Mouse (Mus musculus) liver, embryonic 13.5 days (tissue): Measurements from ENCODE around the gene Hdac4. TPM values are rescaled to one million over a fixed set of nuclear protein-coding genes. Genes with fewer than 3 reads are reported as not detected.
A peak's percentile ranks its signal among the peaks of the same experiment; 100 is the strongest.

Experiments
- ATAC-seq: fragments of 200-750 bp; cut with Nextera tagmentation; 2 replicates; pipeline ENCODE4 v1.8.0; 2017; ENCODE audit warnings: low read depth, mild to moderate bottlenecking, moderate number of reproducible peaks, moderate library complexity
- DNase-seq: peaks from one replicate; pipeline ENCODE4 v3.0.0; 2022
- H3K27ac ChIP-seq: fragments of 300-500 bp; sonication (generic); 2 replicates; pipeline ENCODE4 v1.5.1; 2015; ENCODE audit warnings: moderate library complexity, mild to moderate bottlenecking, inconsistent platforms
- H3K27me3 ChIP-seq: fragments of 300-500 bp; sonication (generic); 2 replicates; pipeline ENCODE4 v1.6.1; 2015; ENCODE audit warnings: mild to moderate bottlenecking, inconsistent platforms
- H3K36me3 ChIP-seq: fragments of 300-500 bp; sonication (generic); 2 replicates; pipeline ENCODE4 v1.6.1; 2015; ENCODE audit warnings: mild to moderate bottlenecking, inconsistent platforms
- H3K4me1 ChIP-seq: fragments of 300-500 bp; sonication (generic); replicated peaks from 2 replicates; pipeline ENCODE4 v1.6.1; 2015; ENCODE audit warnings: inconsistent platforms
- H3K4me2 ChIP-seq: fragments of 300-500 bp; sonication (generic); 2 replicates; pipeline ENCODE4 v1.6.1; 2015; ENCODE audit warnings: inconsistent platforms, mild to moderate bottlenecking, moderate library complexity
- H3K4me3 ChIP-seq: fragments of 300-500 bp; sonication (generic); replicated peaks from 2 replicates; pipeline ENCODE4 v1.5.1; 2015; ENCODE audit warnings: mild to moderate bottlenecking, inconsistent platforms
- H3K9ac ChIP-seq: fragments of 300-500 bp; sonication (generic); 2 replicates; pipeline ENCODE4 v1.6.1; 2015; ENCODE audit warnings: mild to moderate bottlenecking, inconsistent platforms
- H3K9me3 ChIP-seq: fragments of 300-500 bp; sonication (generic); replicated peaks from 2 replicates; pipeline ENCODE4 v1.6.1; 2016; ENCODE audit warnings: inconsistent platforms
- WGBS: fragments of 180-500 bp; shearing (Covaris S2); methylation state at CpG from one replicate; pipeline ENCODE4 v1.1.7; 2015; ENCODE audit not compliant: insufficient replicate concordance; 5-methylcytosine and 5-hydroxymethylcytosine counted together
- polyA plus RNA-seq: library from polyadenylated mRNA; unstranded; fragments of >200 nt; fragmentation: Nextera tagmentation; extraction: Ambion mirVana; gene quantifications from 2 replicates; pipeline ENCODE4 v1.2.1, GENCODE M21; 2015

The Hdac4 gene
- polyA plus RNA-seq, 1 experiment from 2014 or later, result 3.9 TPM

GRCm38 (mm10) chr1:92108556-92108955, 86.9 kb downstream of the Hdac4 start:
- WGBS, result 67% methylated on average over 2 of the region's 2 CpGs
- no peak for DNase-seq

DNA sequence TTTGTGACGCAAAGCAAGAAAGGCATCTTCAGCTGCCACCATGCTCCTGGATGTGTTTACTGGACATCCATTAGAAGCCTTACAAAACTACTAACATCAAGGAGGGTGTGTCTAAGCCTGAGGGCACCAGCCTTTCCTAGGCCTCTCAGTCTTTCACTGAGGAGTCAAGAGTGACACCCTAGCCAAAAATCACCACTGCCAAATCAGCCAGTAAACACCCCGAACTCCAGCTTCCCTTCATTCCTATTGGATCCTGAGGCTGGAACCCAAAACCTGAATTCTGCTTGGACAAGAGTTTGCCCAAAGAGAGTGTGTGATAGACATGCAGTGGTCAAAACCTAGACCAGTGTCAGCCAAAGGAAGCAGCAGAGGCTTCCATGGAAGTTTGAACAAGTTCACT, 87.5 kb downstream of the Hdac4 start:
- Histone ChIP-seq H3K9me3 (no peaks in the 10 kb centered on the region), H3K27me3 (no peaks in the 10 kb centered on the region), H3K36me3 (no peaks in the 10 kb centered on the region), H3K4me2 (no peak overlapping the region), H3K4me3 (no peak overlapping the region), H3K27ac (no peak overlapping the region), H3K9ac (no peak overlapping the region), H3K4me1 (peaks cover 5% of the 10 kb centered on the region)
- ATAC-seq (no peak), DNase-seq (no peak)
- WGBS, result 82% methylated on average over 2 of the region's 2 CpGs

More at GRCm38 (mm10) chr1:92108556-92108955, 86.9 kb downstream of the Hdac4 start:
- H3K9ac ChIP-seq, result no peak overlapping the region
- no peak overlapping the region for H3K27ac ChIP-seq
- H3K4me1 ChIP-seq, result peaks cover 5% of the 10 kb centered on the region
- H3K4me2 ChIP-seq, result no peak overlapping the region
- H3K4me3 ChIP-seq, result no peak overlapping the region
- H3K27me3 ChIP-seq, result no peaks in the 10 kb centered on the region
- ATAC-seq, result no peak
- H3K9me3 ChIP-seq, result no peaks in the 10 kb centered on the region
- no peaks in the 10 kb centered on the region for H3K36me3 ChIP-seq

DNA sequence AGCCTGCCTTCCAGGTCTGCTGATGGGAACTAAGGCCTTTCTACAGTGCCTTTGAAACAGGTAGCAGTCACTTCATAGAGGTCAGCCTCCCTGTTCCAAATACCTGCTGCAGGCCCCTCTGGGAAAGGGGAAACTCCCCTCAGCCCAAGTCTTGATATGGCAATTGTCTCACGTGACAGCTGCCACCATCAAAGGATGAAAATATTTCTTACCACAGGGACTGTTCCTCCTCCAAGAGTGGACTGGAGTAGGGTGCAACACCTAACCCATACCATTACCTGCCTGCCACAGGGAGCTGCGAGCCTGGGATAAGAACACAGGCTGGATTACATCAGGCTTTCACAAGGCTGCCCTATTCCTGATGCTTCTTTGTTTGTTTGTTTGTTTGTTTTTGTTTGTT, 88.0 kb downstream of the Hdac4 start:
- WGBS, result 63% methylated on average over 2 of the region's 2 CpGs
- H3K9ac ChIP-seq, result no peak overlapping the region
- H3K27me3 ChIP-seq, result no peaks in the 10 kb centered on the region
- no peak overlapping the region for H3K4me2 ChIP-seq
- H3K9me3 ChIP-seq, result no peaks in the 10 kb centered on the region
- H3K27ac ChIP-seq, result no peak overlapping the region
- H3K36me3 ChIP-seq, result no peaks in the 10 kb centered on the region
- DNase-seq, result no peak
- no peak overlapping the region for H3K4me3 ChIP-seq
- ATAC-seq, result no peak
- peaks cover 10% of the 10 kb centered on the region for H3K4me1 ChIP-seq

DNA sequence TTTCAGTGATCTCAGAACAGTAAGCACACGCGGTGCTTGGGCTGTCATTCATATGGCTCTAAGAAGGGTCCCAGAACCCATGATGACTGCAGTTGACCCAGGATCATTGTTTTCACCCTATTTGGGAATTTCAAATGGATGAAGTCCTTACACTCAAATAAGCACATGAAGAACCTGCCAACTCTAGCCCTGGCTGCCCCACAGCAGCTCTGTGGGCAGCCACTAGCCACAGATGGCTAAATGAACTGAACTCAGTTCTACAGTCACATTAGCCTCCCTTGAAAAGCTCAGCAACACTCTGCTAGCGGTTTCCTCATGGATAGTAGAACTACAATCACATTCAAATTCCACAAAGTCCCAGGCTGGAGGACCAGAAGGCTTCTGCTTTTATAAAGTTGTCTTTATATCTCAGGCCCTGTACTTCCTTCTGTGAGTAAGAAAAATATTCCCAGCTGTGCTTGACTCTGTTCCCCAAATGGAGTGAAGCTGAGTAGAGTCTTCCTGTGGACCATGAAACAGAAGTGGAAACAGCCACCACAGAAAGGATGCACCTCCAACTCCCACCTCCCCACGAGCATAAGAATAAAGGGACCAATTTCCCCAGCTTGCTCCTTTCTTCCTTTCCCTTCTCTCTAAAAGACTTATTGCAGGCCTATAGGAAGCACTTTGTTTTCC, 88.9 kb downstream of the Hdac4 start:
- Histone ChIP-seq H3K4me1 (peaks cover 12% of the 10 kb centered on the region), H3K27ac (no peak overlapping the region), H3K9ac (no peak overlapping the region), H3K36me3 (no peaks in the 10 kb centered on the region), H3K4me2 (no peak overlapping the region), H3K9me3 (no peaks in the 10 kb centered on the region), H3K4me3 (no peak overlapping the region), H3K27me3 (no peaks in the 10 kb centered on the region)
- WGBS, result 60% methylated on average over 4 of the region's 4 CpGs
- no peak for DNase-seq
- no peak for ATAC-seq

GRCm38 (mm10) chr1:92104718-92105117, 90.8 kb downstream of the Hdac4 start:
- 53% methylated on average over 3 of the region's 3 CpGs for WGBS
- H3K27me3 ChIP-seq, result no peaks in the 10 kb centered on the region
- H3K36me3 ChIP-seq, result no peaks in the 10 kb centered on the region
- no peak overlapping the region for H3K4me2 ChIP-seq
- H3K9me3 ChIP-seq, result no peaks in the 10 kb centered on the region
- ATAC-seq, result no peak
- no peak overlapping the region for H3K27ac ChIP-seq
- H3K4me1 ChIP-seq, result peaks cover 21% of the 10 kb centered on the region
- H3K4me3 ChIP-seq, result no peak overlapping the region
- DNase-seq, result no peak
- no peak overlapping the region for H3K9ac ChIP-seq

DNA sequence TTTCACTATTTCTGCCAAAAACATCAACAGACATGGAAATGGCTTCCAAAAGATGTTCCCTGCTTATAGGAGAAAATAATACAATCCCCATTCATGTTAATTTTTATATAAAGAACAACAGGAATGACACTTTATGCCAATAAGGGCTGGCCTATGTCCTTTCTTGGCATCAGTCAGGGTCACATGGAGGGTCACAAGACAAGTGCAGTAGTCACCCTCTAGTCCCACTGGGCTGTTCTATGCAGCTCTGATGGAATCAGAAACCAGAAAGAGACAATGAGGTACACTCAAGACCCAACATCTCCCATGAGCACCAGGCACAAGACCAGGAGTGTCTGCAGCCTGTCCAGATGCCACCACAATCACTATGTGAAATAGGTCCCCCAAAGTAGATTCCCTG, 91.5 kb downstream of the Hdac4 start:
- no peak overlapping the region for H3K9ac ChIP-seq
- no peaks in the 10 kb centered on the region for H3K36me3 ChIP-seq
- H3K27me3 ChIP-seq, result no peaks in the 10 kb centered on the region
- H3K4me3 ChIP-seq, result no peak overlapping the region
- H3K4me1 ChIP-seq, result peaks cover 26% of the 10 kb centered on the region
- no peak overlapping the region for H3K4me2 ChIP-seq
- H3K27ac ChIP-seq, result no peak overlapping the region
- H3K9me3 ChIP-seq, result no peaks in the 10 kb centered on the region
- DNase-seq (no peak), ATAC-seq (no peak)

GRCm38 (mm10) chr1:92103377-92103776, 92.1 kb downstream of the Hdac4 start:
- H3K36me3 ChIP-seq, result no peaks in the 10 kb centered on the region
- no peak overlapping the region for H3K9ac ChIP-seq
- no peak overlapping the region for H3K27ac ChIP-seq
- H3K4me2 ChIP-seq, result no peak overlapping the region
- H3K4me3 ChIP-seq, result no peak overlapping the region
- no peaks in the 10 kb centered on the region for H3K9me3 ChIP-seq
- 63% methylated on average over 3 of the region's 3 CpGs for WGBS
- ATAC-seq (no peak), DNase-seq (no peak)
- no peaks in the 10 kb centered on the region for H3K27me3 ChIP-seq
- peaks cover 26% of the 10 kb centered on the region for H3K4me1 ChIP-seq

DNA sequence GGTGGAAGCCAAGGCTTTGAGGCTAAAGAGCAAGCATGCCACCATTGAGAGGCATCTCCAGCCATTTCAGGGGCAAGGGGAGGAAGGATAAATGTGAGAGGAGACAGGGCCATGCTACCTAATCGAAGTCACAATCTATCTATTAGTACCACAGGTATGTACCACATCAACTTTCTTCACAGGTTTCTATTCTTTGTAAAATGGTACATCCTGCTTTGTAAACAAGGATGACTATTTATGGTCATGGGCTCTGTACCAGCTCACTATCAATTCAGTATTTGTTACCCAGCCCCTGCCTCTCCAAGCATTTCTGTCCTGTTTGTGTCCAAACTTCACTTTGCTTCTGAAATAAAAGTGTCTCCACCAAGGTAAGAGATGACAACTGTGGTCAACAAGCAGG, 92.7 kb downstream of the Hdac4 start:
- H3K9me3 ChIP-seq, result no peaks in the 10 kb centered on the region
- WGBS, result 68% methylated on average over 1 of the region's 1 CpGs
- H3K4me2 ChIP-seq, result no peak overlapping the region
- H3K4me1 ChIP-seq, result peaks cover 26% of the 10 kb centered on the region
- no peaks in the 10 kb centered on the region for H3K36me3 ChIP-seq
- H3K9ac ChIP-seq, result no peak overlapping the region
- H3K27ac ChIP-seq, result no peak overlapping the region
- no peak for DNase-seq
- H3K27me3 ChIP-seq, result no peaks in the 10 kb centered on the region
- no peak overlapping the region for H3K4me3 ChIP-seq
- ATAC-seq, result no peak

- Histone ChIP-seq H3K27me3 (no peaks in the 10 kb centered on the region), H3K27ac (no peak overlapping the region), H3K36me3 (no peaks in the 10 kb centered on the region), H3K4me3 (no peak overlapping the region), H3K4me2 (no peak overlapping the region), H3K9me3 (no peaks in the 10 kb centered on the region), H3K4me1 (peaks cover 26% of the 10 kb centered on the region), H3K9ac (no peak overlapping the region)
- DNase-seq (no peak), ATAC-seq (peak; percentile 31; the same call in 1 of the 2 replicates)
- WGBS, result 63% methylated on average over 4 of the region's 4 CpGs
These were observed 95.1 kb downstream of the Hdac4 start for GRCm38 (mm10) chr1:92100371-92100891.

DNA sequence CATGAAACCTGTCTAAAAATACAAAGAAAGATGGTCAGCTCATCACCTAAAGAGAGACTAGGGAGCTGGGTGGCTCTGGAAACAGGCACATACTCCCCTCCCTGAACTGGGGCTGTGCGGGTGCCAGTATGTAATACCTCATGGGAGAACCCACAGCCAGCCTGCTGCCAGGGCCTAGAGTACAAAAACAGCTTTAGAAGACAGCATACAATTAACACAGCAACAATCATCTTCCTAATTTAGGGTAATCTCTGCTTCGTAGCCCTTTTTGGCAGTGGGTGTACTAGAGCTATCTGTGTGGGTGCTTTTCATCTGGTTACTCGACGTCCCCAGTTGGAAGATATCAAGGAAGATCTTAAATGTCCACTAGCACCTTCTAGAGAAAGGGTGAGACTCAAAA, 95.5 kb downstream of the Hdac4 start:
- H3K9ac ChIP-seq, result no peak overlapping the region
- ATAC-seq, result no peak
- no peak overlapping the region for H3K4me2 ChIP-seq
- no peak overlapping the region for H3K27ac ChIP-seq
- no peak for DNase-seq
- no peak overlapping the region for H3K4me3 ChIP-seq
- WGBS, result 67% methylated on average over 4 of the region's 4 CpGs
- peaks cover 26% of the 10 kb centered on the region for H3K4me1 ChIP-seq
- no peaks in the 10 kb centered on the region for H3K9me3 ChIP-seq
- no peaks in the 10 kb centered on the region for H3K36me3 ChIP-seq
- no peaks in the 10 kb centered on the region for H3K27me3 ChIP-seq

DNA sequence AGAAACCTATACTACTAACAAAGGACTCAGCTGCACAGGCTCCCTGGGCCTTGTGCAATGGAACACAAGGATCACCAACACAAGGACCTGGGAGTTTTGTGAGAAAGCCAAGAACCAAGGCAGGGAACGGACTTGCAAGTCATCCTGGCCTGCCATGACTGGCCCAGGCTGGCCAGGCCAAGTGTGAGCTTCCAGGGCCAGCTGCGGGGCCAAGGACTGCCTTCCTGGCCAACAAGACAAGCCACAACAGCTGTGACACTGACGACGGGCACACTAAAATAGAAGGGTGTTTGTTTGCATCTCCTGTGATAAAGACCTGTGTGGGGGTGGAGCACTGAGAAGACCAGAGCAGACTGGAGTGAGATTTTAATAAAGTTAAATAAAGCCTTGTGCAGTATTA, 96.0 kb downstream of the Hdac4 start:
- Histone ChIP-seq H3K9ac (no peak overlapping the region), H3K27ac (no peak overlapping the region), H3K4me2 (no peak overlapping the region), H3K36me3 (no peaks in the 10 kb centered on the region), H3K9me3 (no peaks in the 10 kb centered on the region), H3K27me3 (no peaks in the 10 kb centered on the region), H3K4me1 (peaks cover 26% of the 10 kb centered on the region), H3K4me3 (no peak overlapping the region)
- 31% methylated on average over 4 of the region's 4 CpGs for WGBS
- ATAC-seq (no peak), DNase-seq (no peak)

GRCm38 (mm10) chr1:92098456-92098855, 97.0 kb downstream of the Hdac4 start:
- ATAC-seq (no peak), DNase-seq (no peak)
- Histone ChIP-seq H3K4me2 (no peak overlapping the region), H3K9me3 (no peaks in the 10 kb centered on the region), H3K4me3 (no peak overlapping the region), H3K27me3 (no peaks in the 10 kb centered on the region), H3K27ac (no peak overlapping the region), H3K9ac (no peak overlapping the region), H3K4me1 (peaks cover 25% of the 10 kb centered on the region), H3K36me3 (no peaks in the 10 kb centered on the region)
- WGBS, result 75% methylated on average over 3 of the region's 3 CpGs
